Mouse (Mus musculus) cerebral cortex, adult 2 months (tissue): ENCODE data around the gene Tespa1.

ENCODE experiments used
- WGBS: fragments of 180-500 bp; shearing (Covaris S2); methylation state at CpG from one replicate; pipeline ENCODE4 v1.1.7; 2018; 5-methylcytosine and 5-hydroxymethylcytosine counted together

Tespa1 gene

GRCm38 (mm10) chr10:130370005-130370682, 47.5 kb downstream of the Tespa1 start:
- WGBS, result 86% methylated on average over 2 of the region's 2 CpGs

GRCm38 (mm10) chr10:130371644-130372043, 49.0 kb downstream of the Tespa1 start:
- WGBS, result 67% methylated on average over 1 of the region's 1 CpGs

- 82% methylated on average over 2 of the region's 2 CpGs for WGBS
Measured at GRCm38 (mm10) chr10:130372491-130373173, 50.0 kb downstream of the Tespa1 start.

GRCm38 (mm10) chr10:130375145-130375544, 52.5 kb downstream of the Tespa1 start:
- WGBS, result 84% methylated on average over 2 of the region's 2 CpGs

GRCm38 (mm10) chr10:130394232-130394631, 71.6 kb downstream of the Tespa1 start, which contains the start of gene Vmn2r84:
Gene Vmn2r84 (minus strand): TSS chr10:130394332.

GRCm38 (mm10) chr10:130412167-130412698, 89.6 kb downstream of the Tespa1 start:
- WGBS, result 76% methylated on average over 31 of the region's 35 CpGs
